Mouse (Mus musculus) MEL (cell line): ENCODE measurements around the gene Dlgap1. TPM values are rescaled to one million over a fixed set of nuclear protein-coding genes. Genes with fewer than 3 reads are reported as not detected.

ENCODE experiments used
- DNase-seq: peaks from one replicate; pipeline ENCODE4 v3.0.0; 2011; ENCODE audit warnings: low read depth, low spot score
- H3K27ac ChIP-seq: 2 replicates; pipeline ENCODE4 v1.5.1; 2012; ENCODE audit warnings: low read depth, mild to moderate bottlenecking, control low read depth, low read length, moderate library complexity; ENCODE audit not compliant: control insufficient read depth
- H3K27me3 ChIP-seq, 2 experiments: fragments of 150-350 bp in 1 of 2; sonication (generic) in 1 of 2; 2 replicates each; pipeline ENCODE4 v1.6.1; 2012; ENCODE audit warnings: low read length in 2 of 2, mild to moderate bottlenecking in 2 of 2, improper control_type of control experiment in 1 of 2, moderate library complexity in 1 of 2; ENCODE audit not compliant: insufficient read depth in 2 of 2, control insufficient read depth in 1 of 2
- H3K36me3 ChIP-seq, 2 experiments: 2 replicates each; pipeline ENCODE4 v1.6.1; 2012 to 2014; ENCODE audit warnings: low read length in 2 of 2, improper control_type of control experiment in 1 of 2, inconsistent platforms in 1 of 2, mild to moderate bottlenecking in 1 of 2; ENCODE audit not compliant: insufficient read depth in 2 of 2, control insufficient read depth in 1 of 2
- H3K4me1 ChIP-seq, 2 experiments: fragments of 150-350 bp in 1 of 2; sonication (generic) in 1 of 2; 2 replicates each; pipeline ENCODE4 v1.6.1; 2012; ENCODE audit warnings: low read length in 2 of 2, improper control_type of control experiment in 1 of 2, mild to moderate bottlenecking in 1 of 2; ENCODE audit not compliant: insufficient read depth in 2 of 2, control insufficient read depth in 1 of 2
- H3K4me3 ChIP-seq, 2 experiments: fragments of 150-350 bp in 1 of 2; sonication (generic) in 1 of 2; 2 replicates each; pipeline ENCODE4 v1.5.1; 2012; ENCODE audit warnings: low read depth in 2 of 2, low read length in 2 of 2, mild to moderate bottlenecking in 2 of 2, moderate library complexity in 2 of 2, control low read depth in 1 of 2, improper control_type of control experiment in 1 of 2; ENCODE audit not compliant: control insufficient read depth in 1 of 2, insufficient read depth in 1 of 2
- H3K79me2 ChIP-seq: 2 replicates; pipeline ENCODE4 v1.6.1; 2012; ENCODE audit warnings: mild to moderate bottlenecking, low read length, moderate library complexity; ENCODE audit not compliant: control insufficient read depth, poor library complexity, insufficient read depth
- H3K9ac ChIP-seq: 2 replicates; pipeline ENCODE4 v1.6.1; 2012; ENCODE audit warnings: low read depth, mild to moderate bottlenecking, control low read depth, low read length, moderate library complexity; ENCODE audit not compliant: control insufficient read depth, poor library complexity, severe bottlenecking
- H3K9me3 ChIP-seq: fragments of 150-350 bp; sonication (generic); replicated peaks from 2 replicates; pipeline ENCODE4 v1.6.1; 2012; ENCODE audit warnings: mild to moderate bottlenecking, low read length, improper control_type of control experiment, moderate library complexity; ENCODE audit not compliant: insufficient read depth
- CHD2 ChIP-seq: IDR thresholded peaks from 2 replicates; pipeline ENCODE4 v1.6.1; 2011; ENCODE audit warnings: low read length, improper control_type of control experiment
- CTCF ChIP-seq, 3 experiments: IDR thresholded peaks in 2 of 3; conservative IDR thresholded peaks in 1 of 3; 2 replicates each; pipeline ENCODE4 v1.5.1; 2011 to 2012; ENCODE audit warnings: low read length in 3 of 3, low read depth in 2 of 3, mild to moderate bottlenecking in 2 of 3, improper control_type of control experiment in 1 of 3, inconsistent platforms in 1 of 3, mixed read lengths in 1 of 3, moderate library complexity in 1 of 3; ENCODE audit not compliant: control insufficient read depth in 1 of 3, insufficient read depth in 1 of 3, poor library complexity in 1 of 3, severe bottlenecking in 1 of 3
- E2F4 ChIP-seq: IDR thresholded peaks from 2 replicates; pipeline ENCODE4 v1.6.1; 2011; ENCODE audit warnings: low read depth, low read length, improper control_type of control experiment, borderline replicate concordance
- ELF1 ChIP-seq: IDR thresholded peaks from 2 replicates; pipeline ENCODE4 v1.6.1; 2014; ENCODE audit warnings: low read depth, mild to moderate bottlenecking, inconsistent platforms, low read length, improper control_type of control experiment, moderate library complexity
- GABPA ChIP-seq: IDR thresholded peaks from 2 replicates; pipeline ENCODE4 v1.6.1; 2012; ENCODE audit warnings: low read depth, mild to moderate bottlenecking, inconsistent platforms, low read length, improper control_type of control experiment, moderate library complexity
- GATA1 ChIP-seq: IDR thresholded peaks from 2 replicates; pipeline ENCODE4 v1.6.1; 2011; ENCODE audit warnings: low read depth, low read length, improper control_type of control experiment
- HCFC1 ChIP-seq: IDR thresholded peaks from 2 replicates; pipeline ENCODE4 v1.6.1; 2012; ENCODE audit warnings: low read depth, mild to moderate bottlenecking, inconsistent platforms, low read length, improper control_type of control experiment, moderate library complexity
- JUND ChIP-seq: IDR thresholded peaks from 2 replicates; pipeline ENCODE4 v1.6.1; 2011; ENCODE audit warnings: low read depth, mild to moderate bottlenecking, improper control_type of control experiment, low read length
- MAZ ChIP-seq: IDR thresholded peaks from 2 replicates; pipeline ENCODE4 v1.6.1; 2012; ENCODE audit warnings: low read depth, mild to moderate bottlenecking, inconsistent platforms, low read length, improper control_type of control experiment
- MEF2A ChIP-seq: IDR thresholded peaks from 2 replicates; pipeline ENCODE4 v1.6.1; 2014; ENCODE audit warnings: low read depth, mild to moderate bottlenecking, inconsistent platforms, low read length, improper control_type of control experiment; ENCODE audit not compliant: poor library complexity, insufficient replicate concordance, severe bottlenecking; ENCODE audit errors: extremely low read depth
- NELFE ChIP-seq: IDR thresholded peaks from 2 replicates; pipeline ENCODE4 v1.6.1; 2011; ENCODE audit warnings: low read depth, low read length, improper control_type of control experiment
- POLR2AphosphoS2 ChIP-seq: IDR thresholded peaks from 2 replicates; pipeline ENCODE4 v1.6.1; 2011; ENCODE audit warnings: low read length, improper control_type of control experiment
- POLR2AphosphoS5 ChIP-seq: IDR thresholded peaks from 2 replicates; pipeline ENCODE4 v1.6.1; 2012; ENCODE audit warnings: low read depth, borderline replicate concordance, mild to moderate bottlenecking, inconsistent platforms, low read length, moderate library complexity, mixed read lengths
- SIN3A ChIP-seq: IDR thresholded peaks from 2 replicates; pipeline ENCODE4 v1.6.1; 2012; ENCODE audit warnings: low read length, improper control_type of control experiment, inconsistent platforms
- SMC3 ChIP-seq: IDR thresholded peaks from 2 replicates; pipeline ENCODE4 v1.6.1; 2011; ENCODE audit warnings: low read depth, low read length, improper control_type of control experiment
- TAL1 ChIP-seq: IDR thresholded peaks from 2 replicates; pipeline ENCODE4 v1.6.1; 2012; ENCODE audit warnings: mild to moderate bottlenecking, inconsistent platforms, low read length, moderate library complexity, mixed read lengths
- TCF12 ChIP-seq: IDR thresholded peaks from 2 replicates; pipeline ENCODE4 v1.6.1; 2014; ENCODE audit warnings: low read depth, mild to moderate bottlenecking, inconsistent platforms, low read length, improper control_type of control experiment, moderate library complexity
- UBTF ChIP-seq: IDR thresholded peaks from 2 replicates; pipeline ENCODE4 v1.6.1; 2012; ENCODE audit warnings: low read depth, mild to moderate bottlenecking, inconsistent platforms, low read length, improper control_type of control experiment, moderate library complexity, borderline replicate concordance; ENCODE audit not compliant: insufficient read depth
- ZKSCAN1 ChIP-seq: IDR thresholded peaks from 2 replicates; pipeline ENCODE4 v1.6.1; 2012; ENCODE audit warnings: low read depth, mild to moderate bottlenecking, inconsistent platforms, low read length, improper control_type of control experiment, moderate library complexity
- ZMIZ1 ChIP-seq: IDR thresholded peaks from 2 replicates; pipeline ENCODE4 v1.6.1; 2012; ENCODE audit warnings: low read depth, mild to moderate bottlenecking, inconsistent platforms, low read length, improper control_type of control experiment, moderate library complexity
- polyA plus RNA-seq, 2 experiments: library from polyadenylated mRNA; stranded (reverse) in 1 of 2; unstranded in 1 of 2; fragments of >175 nt in 1 of 2; fragments of >200 nt in 1 of 2; gene quantifications; 2 replicates each; pipeline versions ENCODE4 v1.2.1 to v1.2.4; 2012; ENCODE audit warnings: low replicate concordance in 2 of 2, low read depth in 1 of 2; ENCODE audit not compliant: insufficient read length in 2 of 2, insufficient read depth in 1 of 2, missing spikeins in 1 of 2
- total RNA-seq: library from RNA; depleted of rRNA; stranded (reverse); fragments of 300-350 nt; gene quantifications from 2 replicates; pipeline ENCODE4 v1.2.3, GENCODE M21; 2012

The Dlgap1 gene
- total and polyA plus RNA-seq, 3 experiments, result 0.06 TPM; not detected in 2

- peak overlapping the region in 1 of 2 experiments; percentile 26; a peak in 1 of 4 replicates for H3K4me3 ChIP-seq
- peak; percentile 16 for DNase-seq
- no peaks in the 10 kb centered on the region for H3K9me3 ChIP-seq
- no peaks in the 10 kb centered on the region for H3K36me3 ChIP-seq
- H3K9ac ChIP-seq, result no peak overlapping the region
- H3K27ac ChIP-seq, result no peak overlapping the region
- peaks cover 0 to 2% of the 10 kb centered on the region in 2 experiments; a peak in 1 of 4 replicates for H3K27me3 ChIP-seq
- peaks cover 0 to 2% of the 10 kb centered on the region in 2 experiments; a peak in 1 of 4 replicates for H3K4me1 ChIP-seq
- H3K79me2 ChIP-seq, result no peaks in the 10 kb centered on the region
- no peak for TF ChIP-seq SIN3A
Measured at GRCm38 (mm10) chr17:70794291-70794690, 825.4 kb downstream of the Dlgap1 start.

- no peak for DNase-seq
- no peaks in the 10 kb centered on the region for H3K79me2 ChIP-seq
- TF ChIP-seq UBTF, result no peak
- TF ChIP-seq MAZ, result no peak
- no peak for TF ChIP-seq POLR2AphosphoS2
- TF ChIP-seq ELF1, result no peak
- TF ChIP-seq MEF2A, result no peak
- no peak for TF ChIP-seq TCF12
- TF ChIP-seq CTCF (IDR thresholded peaks at IDR 0.05 in 2 of 3, conservative IDR thresholded peaks at IDR 0.05 in 1 of 3; ENCODE audit: control insufficient read depth in 1 of 3, insufficient read depth in 1 of 3, low read depth in 2 of 3, low read length in 3 of 3, poor library complexity in 1 of 3, severe bottlenecking in 1 of 3), result no peak
- TF ChIP-seq GABPA, result no peak
- TF ChIP-seq JUND, result no peak
- no peak for TF ChIP-seq NELFE
- no peak for TF ChIP-seq GATA1
- no peak overlapping the region for H3K9ac ChIP-seq
- peaks cover 0 to 2% of the 10 kb centered on the region in 2 experiments; a peak in 1 of 4 replicates for H3K4me1 ChIP-seq
- no peak overlapping the region for H3K27ac ChIP-seq
- peaks cover 0 to 2% of the 10 kb centered on the region in 2 experiments; a peak in 1 of 4 replicates for H3K27me3 ChIP-seq
- H3K36me3 ChIP-seq, result no peaks in the 10 kb centered on the region
- H3K4me3 ChIP-seq, result peak overlapping the region in 1 of 2 experiments; percentile 29; a peak in 1 of 4 replicates
- H3K9me3 ChIP-seq, result no peaks in the 10 kb centered on the region
Measured at GRCm38 (mm10) chr17:70794722-70795121, 825.8 kb downstream of the Dlgap1 start.

- Histone ChIP-seq H3K9ac (no peak overlapping the region), H3K4me1 (peaks cover 0 to 2% of the 10 kb centered on the region in 2 experiments; a peak in 1 of 4 replicates), H3K36me3 (no peaks in the 10 kb centered on the region), H3K79me2 (no peaks in the 10 kb centered on the region), H3K9me3 (no peaks in the 10 kb centered on the region), H3K4me3 (no peak overlapping the region; a peak in 1 of 4 replicates), H3K27me3 (peaks cover 0 to 2% of the 10 kb centered on the region in 2 experiments; a peak in 1 of 4 replicates), H3K27ac (no peak overlapping the region)
- TF ChIP-seq POLR2AphosphoS5 (no peak), SIN3A (no peak), CHD2 (no peak), TAL1 (no peak), GATA1 (no peak), E2F4 (no peak), MEF2A (no peak), ZMIZ1 (no peak), HCFC1 (no peak), ZKSCAN1 (no peak), SMC3 (no peak)
- DNase-seq, result no peak
Measured at GRCm38 (mm10) chr17:70795196-70795595, 826.3 kb downstream of the Dlgap1 start.
